Mouse (Mus musculus): ENCODE results near the gene Mamld1. TPM values are rescaled to one million over a fixed set of nuclear protein-coding genes. Genes with fewer than 3 reads are reported as not detected.
"Not testable (repeated sequence)": the region's sequence is repeated elsewhere in the genome, so short reads cannot be mapped to it uniquely, and the experiment has no call there.

The Mamld1 gene
- polyA plus RNA-seq (2015; fragmentation: Nextera tagmentation; extraction: Ambion mirVana) = 2.8 and 3.3 TPM in 2 replicates

DNA sequence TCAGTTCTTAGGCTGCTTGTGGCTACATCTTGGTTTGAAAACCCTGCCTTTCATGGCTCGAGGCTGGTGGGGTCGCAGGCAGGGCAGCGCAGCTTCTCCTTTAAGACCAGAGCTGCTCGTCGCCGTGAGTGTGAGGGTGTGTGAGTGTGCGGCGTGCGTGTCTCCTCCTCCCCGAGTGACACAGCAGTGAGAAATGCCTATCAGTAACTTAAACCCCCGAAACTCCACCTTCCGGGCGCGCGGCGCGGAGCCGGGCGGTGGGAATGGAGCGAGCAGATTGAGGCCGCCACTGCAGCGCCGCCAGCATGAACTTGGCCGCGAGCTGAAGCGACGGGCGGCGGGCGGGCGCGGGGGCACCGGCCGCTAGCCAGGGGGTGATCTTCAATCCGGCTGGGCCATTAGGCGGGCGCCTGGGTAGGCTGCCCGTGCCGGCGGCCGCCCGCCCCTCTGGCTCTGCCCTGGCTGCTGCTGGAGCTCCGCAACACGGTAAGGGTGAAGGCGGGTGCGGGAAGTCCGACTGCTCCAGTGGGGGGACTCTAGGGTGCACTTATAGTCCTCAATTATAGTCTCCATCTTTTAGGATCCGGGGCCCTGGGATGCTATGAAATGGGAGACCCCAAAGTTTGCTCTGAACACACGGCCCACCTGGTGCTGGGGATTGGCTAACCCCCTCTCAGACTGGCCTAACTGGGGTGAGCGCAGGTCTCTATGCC is at the start of gene Mamld1:
TSS of gene Mamld1 (plus strand) at position 393 of the 713 bp plus-strand sequence.
- no peaks in the 10 kb centered on the region for H3K36me3 ChIP-seq
- H3K9me3 ChIP-seq (replicated peaks) = no peaks in the 10 kb centered on the region
- peak; percentile 73 for ATAC-seq (ENCODE audit: insufficient number of reproducible peaks, low FRiP score, low TSS enrichment, low read depth)
- H3K4me2 ChIP-seq (replicated peaks) = peak within 1 kb of the TSS; percentile 70
- no peak within 1 kb of the TSS for H3K27ac ChIP-seq (replicated peaks)
- 13% methylated on average over 50 of the region's 50 CpGs for WGBS
- H3K4me1 ChIP-seq = no peaks in the 10 kb centered on the region
- H3K4me3 ChIP-seq (replicated peaks) = peak within 1 kb of the TSS; percentile 50
- peaks cover 40% of the 10 kb centered on the region for H3K27me3 ChIP-seq
- H3K9ac ChIP-seq = no peak within 1 kb of the TSS; the same call in 1 of the 2 replicates

GRCm38 (mm10) chrX:71024718-71025117 is 25.3 kb upstream of the Mamld1 start:
- Histone ChIP-seq H3K9me3 (replicated peaks) (no peaks in the 10 kb centered on the region), H3K27ac (replicated peaks) (no peak overlapping the region), H3K9ac (no peak overlapping the region), H3K27me3 (no peaks in the 10 kb centered on the region), H3K4me3 (replicated peaks) (no peak overlapping the region), H3K36me3 (no peaks in the 10 kb centered on the region), H3K4me2 (replicated peaks) (no peak overlapping the region), H3K4me1 (no peaks in the 10 kb centered on the region)
- no peak for ATAC-seq (ENCODE audit: insufficient number of reproducible peaks, low FRiP score, low TSS enrichment, low read depth)

DNA sequence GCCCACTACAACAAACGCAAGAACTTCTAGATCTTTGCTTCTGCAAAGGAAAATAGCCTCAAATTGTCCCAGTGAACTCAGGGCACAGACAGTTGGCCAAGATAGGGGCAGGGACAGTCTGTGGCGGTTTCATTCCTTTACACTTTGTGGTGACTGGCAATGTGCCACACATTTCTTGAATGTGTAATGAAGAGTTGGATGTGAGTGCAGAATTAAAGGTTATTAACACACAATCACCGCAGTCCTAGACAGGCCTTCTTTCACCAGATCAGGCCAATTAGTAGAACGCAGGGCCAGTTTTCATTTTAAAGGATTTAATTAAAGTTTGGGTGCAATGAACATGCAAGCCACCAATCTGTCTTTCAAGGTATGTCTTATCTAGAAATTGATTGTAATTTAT is 22.0 kb upstream of the Mamld1 start:
- Histone ChIP-seq H3K9me3 (replicated peaks) (no peaks in the 10 kb centered on the region), H3K9ac (no peak overlapping the region), H3K27ac (replicated peaks) (no peak overlapping the region), H3K36me3 (no peaks in the 10 kb centered on the region), H3K27me3 (no peaks in the 10 kb centered on the region), H3K4me3 (replicated peaks) (no peak overlapping the region), H3K4me2 (replicated peaks) (no peak overlapping the region), H3K4me1 (no peaks in the 10 kb centered on the region)
- no peak for ATAC-seq (ENCODE audit: insufficient number of reproducible peaks, low FRiP score, low TSS enrichment, low read depth)
- WGBS = 76% methylated on average over 4 of the region's 4 CpGs

DNA sequence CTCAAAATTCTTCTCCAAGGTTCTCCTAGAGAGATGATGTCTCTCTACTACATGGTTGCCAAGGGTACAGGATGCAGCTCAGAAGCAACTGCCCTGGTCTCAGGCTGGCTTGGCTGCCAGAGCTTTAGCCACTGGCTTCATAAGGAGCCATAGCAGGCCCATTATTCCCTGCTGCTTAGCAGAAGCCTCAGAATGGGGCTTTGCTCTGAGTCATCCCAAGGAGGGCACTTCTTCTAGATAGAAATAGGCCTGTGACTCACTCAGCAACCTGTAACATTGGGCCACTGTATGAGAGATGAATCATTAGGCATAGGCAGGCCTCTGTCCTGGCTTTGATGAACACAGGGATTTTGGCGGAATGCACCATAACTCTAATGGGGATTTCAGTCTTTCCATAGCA is 21.1 kb upstream of the Mamld1 start:
- not testable (repeated sequence) for H3K9ac ChIP-seq; H3K4me2 ChIP-seq (replicated peaks); H3K9me3 ChIP-seq (replicated peaks); H3K4me3 ChIP-seq (replicated peaks); H3K36me3 ChIP-seq; ATAC-seq (ENCODE audit: insufficient number of reproducible peaks, low FRiP score, low TSS enrichment, low read depth); H3K27ac ChIP-seq (replicated peaks); H3K4me1 ChIP-seq; H3K27me3 ChIP-seq
- 100% methylated on average over 1 of the region's 1 CpGs for WGBS

GRCm38 (mm10) chrX:71050677-71051311 is 738 bp downstream of the Mamld1 start:
- no peak for ATAC-seq (ENCODE audit: insufficient number of reproducible peaks, low FRiP score, low TSS enrichment, low read depth)

GRCm38 (mm10) chrX:71051361-71052114 is 1.5 kb downstream of the Mamld1 start:
- ATAC-seq (ENCODE audit: insufficient number of reproducible peaks, low FRiP score, low TSS enrichment, low read depth) = peak; percentile 49; the same call in 1 of the 2 replicates
- peaks cover 42% of the 10 kb centered on the region for H3K27me3 ChIP-seq
- H3K36me3 ChIP-seq = no peaks in the 10 kb centered on the region
- peak overlapping the region; percentile 50 for H3K4me3 ChIP-seq (replicated peaks)
- H3K9ac ChIP-seq = no peak overlapping the region; the same call in 1 of the 2 replicates
- no peak overlapping the region for H3K27ac ChIP-seq (replicated peaks)
- H3K4me1 ChIP-seq = no peaks in the 10 kb centered on the region
- H3K9me3 ChIP-seq (replicated peaks) = no peaks in the 10 kb centered on the region
- peak overlapping the region; percentile 70 for H3K4me2 ChIP-seq (replicated peaks)
- 17% methylated on average over 30 of the region's 30 CpGs for WGBS

More at GRCm38 (mm10) chrX:71050677-71051311, 738 bp downstream of the Mamld1 start:
- no peaks in the 10 kb centered on the region for H3K4me1 ChIP-seq
- no peaks in the 10 kb centered on the region for H3K9me3 ChIP-seq (replicated peaks)
- peak overlapping the region; percentile 70 for H3K4me2 ChIP-seq (replicated peaks)
- no peaks in the 10 kb centered on the region for H3K36me3 ChIP-seq
- peak overlapping the region; percentile 50 for H3K4me3 ChIP-seq (replicated peaks)
- WGBS = 16% methylated on average over 26 of the region's 26 CpGs
- peaks cover 42% of the 10 kb centered on the region for H3K27me3 ChIP-seq
- H3K27ac ChIP-seq (replicated peaks) = no peak overlapping the region
- no peak overlapping the region; the same call in 1 of the 2 replicates for H3K9ac ChIP-seq

- H3K27ac ChIP-seq (replicated peaks) = no peak overlapping the region
- 19% methylated on average over 19 of the region's 19 CpGs for WGBS
- H3K27me3 ChIP-seq = peaks cover 41% of the 10 kb centered on the region
- no peaks in the 10 kb centered on the region for H3K4me1 ChIP-seq
- H3K9me3 ChIP-seq (replicated peaks) = no peaks in the 10 kb centered on the region
- no peak overlapping the region; the same call in 1 of the 2 replicates for H3K9ac ChIP-seq
- peak overlapping the region; percentile 50 for H3K4me3 ChIP-seq (replicated peaks)
- H3K4me2 ChIP-seq (replicated peaks) = peak overlapping the region; percentile 70
- peak; percentile 64; the same call in 1 of the 2 replicates for ATAC-seq (ENCODE audit: insufficient number of reproducible peaks, low FRiP score, low TSS enrichment, low read depth)
- no peaks in the 10 kb centered on the region for H3K36me3 ChIP-seq
Measured at GRCm38 (mm10) chrX:71052115-71052478, 2.0 kb downstream of the Mamld1 start.

DNA sequence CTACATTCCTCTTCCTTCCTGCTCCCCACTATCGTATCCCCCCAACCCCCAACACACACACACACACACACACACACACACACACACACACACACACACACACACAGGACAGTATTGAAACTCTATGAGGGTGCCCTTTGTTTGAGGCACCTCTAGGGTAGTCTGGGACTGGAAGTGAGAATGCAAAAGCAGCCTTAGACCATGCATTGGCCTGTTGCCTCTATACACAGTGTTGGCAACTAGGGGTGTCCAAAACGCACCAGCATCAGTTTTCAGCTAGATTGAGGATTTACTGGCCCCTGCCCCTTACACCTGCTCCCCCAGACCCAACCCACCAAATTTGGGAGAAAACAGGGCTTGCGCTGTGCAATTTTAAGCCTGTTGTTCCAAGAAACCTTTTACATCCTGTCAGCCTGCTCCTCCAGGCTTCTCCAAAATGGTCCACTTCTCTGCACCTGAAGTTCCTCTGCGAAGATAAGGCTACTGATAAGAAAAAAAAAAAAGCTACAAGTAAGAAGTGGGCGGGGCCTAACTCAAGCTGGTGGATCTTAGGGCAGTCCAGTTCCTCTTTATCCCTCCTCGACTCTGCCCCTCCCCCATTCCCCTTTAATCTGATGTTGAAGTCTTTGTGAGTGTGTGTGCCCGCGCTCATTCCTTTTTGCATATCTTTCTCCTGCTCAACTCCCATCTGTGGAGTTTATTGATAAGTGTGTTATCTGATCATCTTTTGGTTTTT is 2.6 kb downstream of the Mamld1 start:
- H3K4me3 ChIP-seq (replicated peaks) = peak overlapping the region; percentile 50
- no peaks in the 10 kb centered on the region for H3K9me3 ChIP-seq (replicated peaks)
- H3K27me3 ChIP-seq = peaks cover 36% of the 10 kb centered on the region
- no peak overlapping the region for H3K9ac ChIP-seq
- no peak overlapping the region for H3K27ac ChIP-seq (replicated peaks)
- H3K4me2 ChIP-seq (replicated peaks) = peak overlapping the region; percentile 70
- no peak for ATAC-seq (ENCODE audit: insufficient number of reproducible peaks, low FRiP score, low TSS enrichment, low read depth)
- WGBS = 27% methylated on average over 7 of the region's 8 CpGs
- H3K36me3 ChIP-seq = no peaks in the 10 kb centered on the region
- no peaks in the 10 kb centered on the region for H3K4me1 ChIP-seq

DNA sequence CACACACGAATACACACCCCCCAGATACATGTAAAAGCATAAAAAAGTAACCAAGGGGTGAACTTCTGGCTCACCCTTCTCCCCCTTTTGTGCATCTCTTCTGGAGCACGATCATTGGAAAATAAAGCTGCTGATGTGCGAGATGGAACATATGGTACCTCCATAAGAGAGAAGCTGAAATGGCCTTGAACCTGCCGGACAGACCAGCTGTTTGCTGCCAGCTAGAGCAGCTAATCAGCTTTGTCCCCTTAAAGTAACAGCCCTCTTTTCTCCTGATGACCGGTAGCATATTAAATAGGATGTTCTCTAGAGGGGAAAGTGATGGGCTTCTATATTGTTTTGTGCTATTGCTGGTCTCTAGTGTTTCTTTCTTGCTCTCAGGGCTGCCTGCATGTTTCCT is 3.2 kb downstream of the Mamld1 start:
- no peaks in the 10 kb centered on the region for H3K9me3 ChIP-seq (replicated peaks)
- H3K4me3 ChIP-seq (replicated peaks) = no peak overlapping the region
- H3K27ac ChIP-seq (replicated peaks) = no peak overlapping the region
- H3K4me2 ChIP-seq (replicated peaks) = no peak overlapping the region
- ATAC-seq (ENCODE audit: insufficient number of reproducible peaks, low FRiP score, low TSS enrichment, low read depth) = no peak
- no peaks in the 10 kb centered on the region for H3K4me1 ChIP-seq
- H3K27me3 ChIP-seq = peaks cover 31% of the 10 kb centered on the region
- no peak overlapping the region for H3K9ac ChIP-seq
- WGBS = 45% methylated on average over 5 of the region's 5 CpGs
- H3K36me3 ChIP-seq = no peaks in the 10 kb centered on the region

- no peak overlapping the region for H3K4me2 ChIP-seq (replicated peaks)
- H3K4me3 ChIP-seq (replicated peaks) = no peak overlapping the region
- H3K36me3 ChIP-seq = no peaks in the 10 kb centered on the region
- no peak overlapping the region for H3K27ac ChIP-seq (replicated peaks)
- H3K27me3 ChIP-seq = peaks cover 7% of the 10 kb centered on the region; the same call in 1 of the 2 replicates
- no peaks in the 10 kb centered on the region for H3K9me3 ChIP-seq (replicated peaks)
- no peaks in the 10 kb centered on the region for H3K4me1 ChIP-seq
- 63% methylated on average over 2 of the region's 2 CpGs for WGBS
- ATAC-seq (ENCODE audit: insufficient number of reproducible peaks, low FRiP score, low TSS enrichment, low read depth) = no peak
- no peak overlapping the region for H3K9ac ChIP-seq
Measured at GRCm38 (mm10) chrX:71056968-71057367, 6.9 kb downstream of the Mamld1 start.

Measured in embryonic facial prominence, embryonic 15.5 days (tissue).